Mouse (Mus musculus): ENCODE data around the gene Mbl1.

GRCm38 (mm10) chr14:41112944-41113343 lies 38.3 kb upstream of the Mbl1 start:
- TF ChIP-seq CTCF (IDR thresholded peaks at IDR 0.05), result no peak
- TF ChIP-seq EP300 (IDR thresholded peaks at IDR 0.05; ENCODE audit: insufficient read depth, low read depth, low read length), result no peak
- no peak for TF ChIP-seq POLR2A (IDR thresholded peaks at IDR 0.05; ENCODE audit: insufficient read depth, low read depth, low read length)
